Mouse (Mus musculus) ES-E14 (cell line): Measurements from ENCODE around the gene Plxna1.

Experiments used
- CHD2 ChIP-seq: IDR thresholded peaks from 2 replicates; pipeline ENCODE4 v1.6.1; 2014; ENCODE audit warnings: mild to moderate bottlenecking, low read depth, low read length, inconsistent platforms
- HCFC1 ChIP-seq: IDR thresholded peaks from 2 replicates; pipeline ENCODE4 v1.6.1; 2012; ENCODE audit warnings: low read length, inconsistent platforms, borderline replicate concordance; ENCODE audit not compliant: insufficient read depth
- MAFK ChIP-seq: IDR thresholded peaks from 2 replicates; pipeline ENCODE4 v1.6.1; 2014; ENCODE audit warnings: mild to moderate bottlenecking, low read depth, low read length, inconsistent platforms; ENCODE audit not compliant: insufficient read depth
- ZC3H11A ChIP-seq: IDR thresholded peaks from 2 replicates; pipeline ENCODE4 v1.6.1; 2012; ENCODE audit warnings: low read depth, mild to moderate bottlenecking, inconsistent platforms, low read length, borderline replicate concordance
- ZNF384 ChIP-seq: IDR thresholded peaks from 2 replicates; pipeline ENCODE4 v1.6.1; 2012; ENCODE audit warnings: low read depth, low read length, inconsistent platforms

- TF ChIP-seq CHD2 (no peak), ZNF384 (no peak), MAFK (no peak), HCFC1 (no peak), ZC3H11A (no peak)
Measured at GRCm38 (mm10) chr6:89296001-89296709, 66.3 kb downstream of the Plxna1 start.
